Mouse (Mus musculus) monocyte, adult 2 months (primary cell): Measurements from ENCODE around the gene Tpm3.
A peak's percentile ranks its signal among the peaks of the same experiment; 100 is the strongest.
"Not testable (repeated sequence)": the region's sequence is repeated elsewhere in the genome, so short reads cannot be mapped to it uniquely, and the experiment has no call there.

ENCODE experiments used
- DNase-seq, 2 experiments: peaks; one replicate each; pipeline ENCODE4 v3.0.0; 2022; ENCODE audit warnings: low spot score in 2 of 2, low read depth in 1 of 2

The Tpm3 gene

GRCm38 (mm10) chr3:90083698-90084324 is 11.4 kb downstream of the Tpm3 start:
- DNase-seq: peak in 1 of 2 experiments; percentile 5

- no peak for DNase-seq
Observed at GRCm38 (mm10) chr3:90084790-90085189, 12.3 kb downstream of the Tpm3 start.

GRCm38 (mm10) chr3:90085281-90085680 is 12.8 kb downstream of the Tpm3 start:
- no peak for DNase-seq

- DNase-seq: no peak
Observed at GRCm38 (mm10) chr3:90086068-90086467, 13.6 kb downstream of the Tpm3 start.

DNA sequence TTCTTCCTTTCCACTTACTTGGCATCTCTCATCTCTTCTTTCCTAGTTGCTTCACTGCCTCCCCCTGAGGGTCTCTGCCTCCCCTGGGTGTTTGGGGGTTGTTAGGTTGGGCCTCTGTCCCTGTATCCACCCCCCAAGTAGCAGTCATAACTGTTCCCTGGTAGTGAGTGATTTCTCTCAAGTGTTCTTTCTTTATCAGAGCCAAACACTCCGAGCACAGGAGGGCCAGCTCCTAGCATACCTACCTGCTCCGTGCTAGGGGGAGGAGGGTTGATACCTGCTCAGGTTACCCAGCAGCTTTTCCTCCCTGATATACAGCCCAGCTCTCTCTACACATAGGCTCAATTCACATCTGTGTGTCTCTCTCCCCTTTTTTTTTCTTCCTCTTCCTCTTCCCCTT is 16.2 kb downstream of the Tpm3 start:
- no peak for DNase-seq

GRCm38 (mm10) chr3:90090892-90091291 is 18.4 kb downstream of the Tpm3 start:
- DNase-seq: no peak

DNA sequence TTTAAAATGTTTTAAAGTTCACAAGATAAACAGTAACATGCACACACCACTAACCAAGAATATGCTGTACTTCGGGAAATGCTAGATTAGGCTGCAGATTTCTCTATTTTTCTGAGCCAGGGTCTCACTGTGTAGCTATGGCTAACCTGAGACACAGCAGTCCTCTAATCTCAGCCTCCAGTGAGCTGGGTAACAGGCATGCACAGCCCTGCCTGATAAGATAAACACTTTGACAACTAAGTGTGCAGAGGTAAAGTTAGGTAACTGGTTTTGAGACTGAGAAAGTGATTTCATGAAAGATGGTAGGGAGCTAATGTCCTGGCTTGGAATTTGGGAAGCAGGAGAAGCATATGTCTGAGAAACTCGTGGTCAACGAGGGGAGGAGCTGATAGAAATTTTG is 22.0 kb downstream of the Tpm3 start:
- no peak for DNase-seq

DNA sequence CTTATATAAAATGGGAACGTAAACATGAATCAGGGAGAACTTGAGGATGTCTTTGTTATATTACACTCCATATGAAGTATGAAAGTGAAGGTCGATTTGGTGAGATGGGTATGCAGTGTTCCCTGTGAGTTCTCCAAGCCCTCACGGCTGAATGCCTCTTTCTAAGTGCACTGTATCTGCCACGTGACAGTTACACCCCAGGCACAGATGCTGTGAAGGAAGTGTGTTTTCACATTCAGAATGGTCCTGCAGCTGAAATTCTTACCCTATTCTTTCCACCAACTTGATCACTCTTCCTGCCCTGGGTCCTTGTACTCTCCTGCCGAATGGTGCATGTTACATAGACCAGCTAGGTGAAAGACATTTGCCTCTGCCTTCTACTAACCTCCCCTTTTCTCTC is 25.5 kb downstream of the Tpm3 start:
- no peak for DNase-seq

DNA sequence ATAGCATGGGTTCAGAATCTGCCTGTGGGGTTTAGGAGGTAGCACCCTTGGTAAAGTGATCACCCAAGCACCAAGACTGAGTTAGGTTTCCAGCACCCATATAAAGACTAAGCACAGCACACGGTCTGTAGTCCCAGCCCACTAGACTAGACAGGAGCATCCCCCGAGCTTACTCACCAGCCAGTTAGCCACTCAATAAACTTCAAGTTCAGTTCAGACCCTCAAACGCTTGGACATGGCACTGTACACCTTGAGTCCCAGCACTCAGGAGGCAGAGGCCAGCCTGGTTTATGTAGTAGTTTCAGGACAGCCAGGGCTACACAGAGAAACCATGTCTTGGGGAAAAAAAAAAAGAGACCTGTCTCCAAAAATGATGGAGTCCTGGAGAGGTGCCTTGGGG is 28.6 kb downstream of the Tpm3 start:
- DNase-seq: no peak

GRCm38 (mm10) chr3:90101673-90102072 is 29.2 kb downstream of the Tpm3 start:
- DNase-seq: no peak

- DNase-seq: no peak
Observed at GRCm38 (mm10) chr3:90102239-90102638, 29.8 kb downstream of the Tpm3 start.

DNA sequence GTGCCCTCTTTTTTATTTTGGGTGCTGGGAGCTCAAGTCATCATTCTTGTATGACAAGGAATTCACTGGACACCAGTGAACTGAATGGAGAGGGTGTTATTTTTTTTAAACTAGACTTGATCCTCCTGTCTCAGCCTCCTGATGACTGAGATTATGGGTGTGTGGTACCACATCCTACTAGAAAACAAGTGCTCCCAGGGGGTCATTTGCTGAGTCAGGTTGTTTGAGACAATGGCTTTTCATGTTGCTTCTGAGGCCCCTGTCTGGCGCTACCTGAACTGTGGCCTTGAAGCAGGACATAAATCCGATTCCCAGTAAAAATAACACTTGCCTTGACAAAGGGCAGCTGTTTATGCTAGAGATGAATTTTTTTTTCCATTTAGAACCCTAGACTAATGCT is 30.7 kb downstream of the Tpm3 start:
- DNase-seq: no peak

DNA sequence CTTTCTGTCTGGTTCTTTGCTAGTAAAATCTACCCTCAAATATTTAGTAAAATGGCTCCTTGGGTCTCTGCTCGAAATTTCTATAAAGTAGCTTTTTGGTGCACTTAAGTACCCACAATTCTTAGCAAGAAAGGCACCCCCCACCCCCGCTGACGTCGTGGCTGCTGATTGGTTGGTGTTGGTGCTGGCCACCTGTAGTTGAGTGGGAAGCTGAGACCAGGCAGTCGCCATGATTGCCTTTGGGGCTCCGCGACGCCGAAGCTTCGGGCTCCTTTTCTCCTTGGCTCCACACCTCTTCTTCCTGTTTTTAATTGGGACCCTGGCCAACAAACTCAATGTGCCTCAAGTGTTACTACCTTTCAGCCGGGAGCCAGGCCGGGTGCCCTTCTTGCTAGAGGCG is 31.5 kb downstream of the Tpm3 start, which contains the start of gene Nup210l:
Gene Nup210l, plus strand, starts transcription at position 195 of the 400 bp plus-strand sequence.
- DNase-seq: no peak

GRCm38 (mm10) chr3:90111706-90112105 is 39.3 kb downstream of the Tpm3 start:
- no peak for DNase-seq

GRCm38 (mm10) chr3:90114342-90114741 is 41.9 kb downstream of the Tpm3 start:
- no peak for DNase-seq

- DNase-seq: no peak
Observed at GRCm38 (mm10) chr3:90115526-90115925, 43.1 kb downstream of the Tpm3 start.

GRCm38 (mm10) chr3:90118132-90118790 is 45.8 kb downstream of the Tpm3 start:
- no peak for DNase-seq

- DNase-seq: not testable (repeated sequence)
Observed at GRCm38 (mm10) chr3:90122036-90122435, 49.6 kb downstream of the Tpm3 start.

- peak; percentile 7 to 19 for DNase-seq
Observed at GRCm38 (mm10) chr3:90125710-90126109, 53.3 kb downstream of the Tpm3 start.

DNA sequence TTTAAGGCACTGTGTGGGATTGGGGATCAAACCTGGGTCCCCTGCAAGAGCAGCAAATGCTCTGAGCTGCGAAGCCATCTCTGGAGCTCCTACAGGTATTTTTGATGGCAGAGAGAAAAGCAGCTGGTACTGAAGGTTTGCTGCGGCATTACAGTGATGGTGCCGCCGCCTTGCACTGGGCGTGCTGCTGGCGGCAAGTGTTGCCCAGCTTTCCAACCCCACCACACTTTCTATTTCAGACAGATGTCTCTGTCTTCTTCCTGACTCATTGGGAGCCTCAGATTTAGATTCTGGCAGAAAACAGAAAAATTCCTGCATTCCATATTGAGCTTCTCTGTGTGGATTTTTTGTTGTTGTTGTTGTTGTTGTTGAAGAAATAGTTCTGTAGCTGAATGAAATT is 55.4 kb downstream of the Tpm3 start:
- DNase-seq: no peak

DNA sequence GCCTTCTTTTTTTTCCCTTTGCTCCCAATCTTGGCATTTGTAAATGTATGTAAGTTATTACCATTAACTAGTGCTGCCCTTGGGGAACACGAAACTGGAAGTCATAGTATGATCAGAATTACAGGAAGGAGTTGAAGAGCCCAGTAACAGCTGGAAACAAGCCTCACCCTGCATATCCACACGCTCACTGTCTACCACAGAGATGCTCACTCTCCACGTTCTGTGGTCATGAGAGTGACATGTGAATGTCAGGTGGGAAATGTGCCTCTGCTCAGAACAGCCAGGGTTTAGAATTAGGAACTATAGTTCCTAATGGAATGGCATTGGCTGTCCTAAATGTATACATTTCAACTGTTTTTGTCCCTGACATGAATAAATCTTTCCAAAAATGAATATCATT is 60.3 kb downstream of the Tpm3 start:
- DNase-seq: no peak

GRCm38 (mm10) chr3:90133331-90133730 is 60.9 kb downstream of the Tpm3 start:
- no peak for DNase-seq

GRCm38 (mm10) chr3:90134483-90134882 is 62.0 kb downstream of the Tpm3 start:
- no peak for DNase-seq
